Mouse (Mus musculus): ENCODE measurements around the gene Arhgef17.

Gene Arhgef17

DNA sequence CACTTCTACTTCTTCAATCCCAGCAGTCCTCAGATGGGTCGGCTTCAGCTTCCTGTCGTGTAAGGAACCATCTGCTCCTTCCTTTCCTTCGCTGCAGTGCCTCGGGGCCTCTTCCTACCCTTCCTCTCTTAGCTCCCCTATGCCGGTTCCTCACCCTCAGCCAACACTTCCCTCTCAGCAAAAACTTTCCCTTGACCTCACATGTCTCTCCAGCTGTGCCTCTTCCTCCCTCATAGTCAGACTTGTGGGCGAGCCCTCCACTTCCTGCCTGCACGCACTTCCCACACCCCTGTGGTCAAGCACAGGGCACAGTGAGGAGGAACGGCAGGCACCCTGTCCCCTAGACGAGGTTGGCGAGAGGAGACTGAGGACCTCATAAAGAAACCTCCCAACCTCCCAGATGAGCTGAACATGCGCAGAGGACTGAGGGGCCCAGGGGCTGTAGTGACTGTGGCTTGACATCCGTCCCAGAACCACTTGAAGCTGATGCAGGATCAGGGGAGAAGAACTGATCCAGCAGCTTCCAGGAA lies 18.6 kb upstream of the Arhgef17 start:
- Histone ChIP-seq H3K4me1 (replicated peaks; ENCODE audit: low read depth, low read length) (peaks cover 9% of the 10 kb centered on the region), H3K36me3 (ENCODE audit: insufficient read depth, low read length) (no peaks in the 10 kb centered on the region), H3K27me3 (ENCODE audit: insufficient read depth, low read length) (peaks cover 29% of the 10 kb centered on the region), H3K4me3 (replicated peaks; ENCODE audit: low read length) (no peak overlapping the region), H3K9me3 (ENCODE audit: low read length) (no peaks in the 10 kb centered on the region)
- TF ChIP-seq POU5F1 (IDR thresholded peaks at IDR 0.05; ENCODE audit: borderline replicate concordance, low read length) (no peak), NANOG (IDR thresholded peaks at IDR 0.05; ENCODE audit: borderline replicate concordance, low read length) (no peak), CTCF (conservative IDR thresholded peaks at IDR 0.05; ENCODE audit: low read length) (no peak)

DNA sequence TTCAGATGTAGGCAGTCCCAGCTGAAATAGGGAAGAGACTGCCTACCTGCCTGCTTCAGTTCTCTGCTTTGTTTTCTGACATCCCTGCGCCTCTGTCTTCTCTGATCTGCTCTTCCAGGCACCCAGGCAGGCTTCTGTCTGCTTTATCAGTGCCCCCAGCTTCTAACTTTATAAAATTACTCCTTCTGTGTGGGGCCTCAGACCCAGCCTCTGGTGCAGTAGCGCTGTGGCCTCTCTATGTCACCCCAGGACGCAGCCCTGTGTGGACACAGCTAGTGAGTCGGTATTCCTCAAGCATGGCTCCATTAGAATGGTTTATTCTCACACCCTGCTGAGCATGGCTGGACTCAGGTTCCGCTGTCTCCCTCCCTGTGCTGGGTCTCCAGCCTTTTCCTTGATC lies 18.1 kb upstream of the Arhgef17 start:
- H3K27me3 ChIP-seq (ENCODE audit: insufficient read depth, low read length): peaks cover 29% of the 10 kb centered on the region
- no peak overlapping the region for H3K4me3 ChIP-seq (replicated peaks; ENCODE audit: low read length)
- no peak for TF ChIP-seq POU5F1 (IDR thresholded peaks at IDR 0.05; ENCODE audit: borderline replicate concordance, low read length)
- H3K36me3 ChIP-seq (ENCODE audit: insufficient read depth, low read length): no peaks in the 10 kb centered on the region
- H3K4me1 ChIP-seq (replicated peaks; ENCODE audit: low read depth, low read length): peaks cover 9% of the 10 kb centered on the region
- no peaks in the 10 kb centered on the region for H3K9me3 ChIP-seq (ENCODE audit: low read length)

DNA sequence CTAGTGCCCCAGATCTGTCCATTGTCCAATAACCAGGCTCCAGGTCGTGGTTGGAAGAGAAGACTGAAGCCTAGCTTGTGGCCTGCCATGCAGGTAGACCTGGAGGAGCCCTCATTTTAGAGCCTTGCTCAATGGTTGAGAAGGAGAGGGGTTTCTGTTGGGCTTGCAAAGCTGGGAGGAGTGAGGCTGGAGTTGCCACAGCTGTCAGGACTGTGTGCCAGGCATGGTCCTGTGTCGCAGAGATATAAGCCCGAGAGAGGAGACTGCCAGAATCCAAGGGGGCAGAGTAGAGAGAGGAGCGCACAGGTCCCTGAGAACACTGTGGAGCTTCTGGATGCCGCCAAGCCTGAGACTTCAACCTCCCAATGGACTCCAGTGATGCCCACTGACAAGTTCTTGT lies 12.8 kb upstream of the Arhgef17 start:
- Histone ChIP-seq H3K9me3 (ENCODE audit: low read length) (no peaks in the 10 kb centered on the region), H3K4me3 (replicated peaks; ENCODE audit: low read length) (no peak overlapping the region), H3K4me1 (replicated peaks; ENCODE audit: low read depth, low read length) (peaks cover 29% of the 10 kb centered on the region), H3K36me3 (ENCODE audit: insufficient read depth, low read length) (no peaks in the 10 kb centered on the region), H3K27me3 (ENCODE audit: insufficient read depth, low read length) (peaks cover 18% of the 10 kb centered on the region)
- TF ChIP-seq POU5F1 (IDR thresholded peaks at IDR 0.05; ENCODE audit: borderline replicate concordance, low read length): no peak
- TF ChIP-seq CTCF (conservative IDR thresholded peaks at IDR 0.05; ENCODE audit: low read length): no peak
- TF ChIP-seq NANOG (IDR thresholded peaks at IDR 0.05; ENCODE audit: borderline replicate concordance, low read length): no peak

DNA sequence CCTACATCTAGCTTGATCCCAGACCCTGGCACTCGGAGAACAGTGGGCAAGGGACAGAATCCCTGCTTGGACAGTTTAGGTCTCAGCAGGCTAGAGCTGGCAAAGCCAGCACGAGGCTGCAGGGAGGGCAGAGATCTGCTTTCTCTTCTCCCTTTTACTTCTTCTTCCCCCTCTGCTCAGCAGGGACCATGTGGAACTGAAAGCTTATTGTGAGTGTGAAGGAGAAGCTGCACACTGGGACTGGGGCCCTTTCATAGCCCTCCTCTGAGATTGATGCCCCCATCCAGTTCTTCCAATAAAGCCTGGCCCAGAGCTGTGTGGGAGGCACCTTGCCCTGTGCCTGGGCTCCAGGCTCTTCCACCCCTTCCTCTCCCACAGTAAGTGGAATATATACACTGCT lies 12.4 kb upstream of the Arhgef17 start:
- H3K36me3 ChIP-seq (ENCODE audit: insufficient read depth, low read length): no peaks in the 10 kb centered on the region
- H3K9me3 ChIP-seq (ENCODE audit: low read length): no peaks in the 10 kb centered on the region
- H3K4me3 ChIP-seq (replicated peaks; ENCODE audit: low read length): no peak overlapping the region
- H3K4me1 ChIP-seq (replicated peaks; ENCODE audit: low read depth, low read length): peaks cover 29% of the 10 kb centered on the region
- H3K27me3 ChIP-seq (ENCODE audit: insufficient read depth, low read length): peaks cover 18% of the 10 kb centered on the region
- TF ChIP-seq POU5F1 (IDR thresholded peaks at IDR 0.05; ENCODE audit: borderline replicate concordance, low read length) (no peak), NANOG (IDR thresholded peaks at IDR 0.05; ENCODE audit: borderline replicate concordance, low read length) (no peak)

DNA sequence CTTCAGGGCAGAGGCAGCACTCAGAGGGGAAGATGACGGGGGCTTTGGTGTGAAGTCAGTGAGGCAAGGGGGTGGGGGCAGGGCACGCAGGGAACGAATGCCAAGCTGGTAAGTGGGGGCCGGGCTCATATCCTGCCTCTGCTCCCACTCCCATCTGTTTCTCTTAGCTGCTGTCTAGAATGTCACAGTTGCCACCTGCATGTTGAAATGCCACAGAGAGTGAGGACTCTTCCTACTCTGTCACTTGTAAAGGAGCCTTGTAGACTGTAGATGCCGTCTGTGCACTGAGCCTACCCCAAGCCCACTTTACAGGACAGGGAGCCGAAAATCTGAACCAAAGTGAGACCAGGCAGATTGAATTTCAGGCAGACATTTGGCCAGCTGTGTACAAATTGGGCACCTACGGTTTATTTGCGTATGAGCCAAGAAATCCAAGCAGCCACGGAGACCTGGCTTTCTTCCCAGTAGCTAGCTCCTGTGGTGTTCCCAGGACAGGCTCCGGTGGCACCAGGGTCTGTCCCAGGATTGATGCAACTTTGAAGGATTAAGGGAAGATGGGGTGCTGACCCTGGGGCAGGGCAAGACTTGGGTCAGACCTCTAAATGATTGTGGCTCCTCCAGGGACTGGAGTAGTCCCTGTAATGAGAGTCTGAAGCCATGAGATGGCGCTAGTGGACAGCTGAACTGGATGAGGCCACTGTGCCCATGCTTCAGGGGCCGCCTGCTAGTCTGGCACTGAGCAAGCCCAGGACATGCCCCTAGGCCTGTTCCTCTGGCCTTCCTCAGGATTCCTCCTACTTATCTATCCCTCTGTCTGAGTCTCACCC lies 11.1 kb upstream of the Arhgef17 start:
- Histone ChIP-seq H3K27me3 (ENCODE audit: insufficient read depth, low read length) (peaks cover 31% of the 10 kb centered on the region), H3K36me3 (ENCODE audit: insufficient read depth, low read length) (no peaks in the 10 kb centered on the region), H3K4me1 (replicated peaks; ENCODE audit: low read depth, low read length) (peaks cover 42% of the 10 kb centered on the region), H3K9me3 (ENCODE audit: low read length) (no peaks in the 10 kb centered on the region), H3K4me3 (replicated peaks; ENCODE audit: low read length) (0 out of 2 replicates have a peak overlapping the region, but pooled peaks have one; percentile 2)
- TF ChIP-seq NANOG (IDR thresholded peaks at IDR 0.05; ENCODE audit: borderline replicate concordance, low read length) (no peak), CTCF (conservative IDR thresholded peaks at IDR 0.05; ENCODE audit: low read length) (peak; percentile 66), POU5F1 (IDR thresholded peaks at IDR 0.05; ENCODE audit: borderline replicate concordance, low read length) (no peak)

DNA sequence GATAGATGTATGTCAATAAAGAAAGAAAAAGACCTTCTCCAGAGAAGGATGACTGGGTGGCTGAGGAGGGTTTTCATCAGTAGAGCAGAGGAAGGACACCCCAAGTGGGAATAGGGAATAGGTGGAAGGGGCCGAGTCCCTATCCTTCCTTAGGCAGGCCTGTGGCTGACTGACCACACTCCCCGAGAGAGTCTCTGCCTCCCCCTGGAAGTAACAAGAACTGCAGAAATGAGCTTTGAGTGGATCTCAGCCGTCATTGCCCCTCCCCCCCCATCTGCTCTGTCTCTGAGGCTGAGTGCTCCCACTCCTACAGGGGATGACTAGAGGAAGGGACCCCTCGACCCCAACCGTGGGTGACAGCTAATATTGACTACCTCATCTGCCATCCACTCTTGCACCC lies 9.3 kb upstream of the Arhgef17 start:
- Histone ChIP-seq H3K27me3 (ENCODE audit: insufficient read depth, low read length) (peaks cover 40% of the 10 kb centered on the region), H3K9me3 (ENCODE audit: low read length) (no peaks in the 10 kb centered on the region), H3K4me1 (replicated peaks; ENCODE audit: low read depth, low read length) (peaks cover 48% of the 10 kb centered on the region), H3K4me3 (replicated peaks; ENCODE audit: low read length) (no peak overlapping the region), H3K36me3 (ENCODE audit: insufficient read depth, low read length) (no peaks in the 10 kb centered on the region)
- no peak for TF ChIP-seq POU5F1 (IDR thresholded peaks at IDR 0.05; ENCODE audit: borderline replicate concordance, low read length)
- TF ChIP-seq CTCF (conservative IDR thresholded peaks at IDR 0.05; ENCODE audit: low read length): no peak
- TF ChIP-seq NANOG (IDR thresholded peaks at IDR 0.05; ENCODE audit: borderline replicate concordance, low read length): no peak

DNA sequence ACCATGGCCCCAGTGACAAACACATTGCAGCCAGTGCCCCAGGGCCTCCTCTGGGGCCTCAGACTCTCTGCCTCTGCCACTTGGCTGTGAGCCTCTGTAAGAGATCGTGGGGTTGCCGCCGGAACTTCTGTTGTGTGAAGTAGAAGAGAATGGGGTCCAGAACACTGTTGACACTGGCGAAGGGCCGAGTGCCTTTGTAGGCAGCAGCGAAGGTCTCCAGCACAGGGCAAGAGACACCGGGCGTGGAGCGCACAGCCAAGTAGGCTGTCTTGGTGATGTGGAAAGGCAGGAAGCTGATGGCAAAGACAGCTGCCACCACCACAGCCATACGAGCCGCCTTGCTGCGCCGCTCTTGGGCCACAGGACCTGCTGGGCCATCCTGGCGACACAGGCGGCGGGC lies 6.2 kb upstream of the Arhgef17 start:
- Histone ChIP-seq H3K9me3 (ENCODE audit: low read length) (no peaks in the 10 kb centered on the region), H3K4me1 (replicated peaks; ENCODE audit: low read depth, low read length) (peaks cover 39% of the 10 kb centered on the region), H3K4me3 (replicated peaks; ENCODE audit: low read length) (peak overlapping the region; percentile 80), H3K36me3 (ENCODE audit: insufficient read depth, low read length) (no peaks in the 10 kb centered on the region), H3K27me3 (ENCODE audit: insufficient read depth, low read length) (peaks cover 45% of the 10 kb centered on the region)
- TF ChIP-seq CTCF (conservative IDR thresholded peaks at IDR 0.05; ENCODE audit: low read length) (no peak), POU5F1 (IDR thresholded peaks at IDR 0.05; ENCODE audit: borderline replicate concordance, low read length) (no peak), NANOG (IDR thresholded peaks at IDR 0.05; ENCODE audit: borderline replicate concordance, low read length) (no peak)

DNA sequence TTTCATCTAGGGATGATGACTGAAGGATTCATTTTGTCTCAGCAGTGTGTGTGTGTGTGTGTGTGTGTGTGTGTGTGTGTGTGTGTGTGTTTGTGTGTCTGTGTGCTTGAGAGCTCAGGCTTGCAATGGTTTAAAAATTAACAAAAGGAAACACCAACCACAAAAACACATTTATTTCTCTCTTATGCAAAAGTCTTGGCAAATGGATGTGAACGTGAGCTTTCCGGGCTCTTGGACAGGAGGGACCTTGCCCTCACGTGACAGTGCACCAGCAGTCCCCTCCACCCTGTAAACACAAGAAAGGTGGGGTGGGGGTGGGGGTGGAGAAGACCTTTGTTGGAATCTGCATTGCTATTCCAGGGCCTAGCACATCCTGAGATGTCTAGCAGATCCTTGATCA lies 5.6 kb upstream of the Arhgef17 start:
- Histone ChIP-seq H3K4me3 (replicated peaks; ENCODE audit: low read length) (no peak overlapping the region), H3K9me3 (ENCODE audit: low read length) (no peaks in the 10 kb centered on the region), H3K4me1 (replicated peaks; ENCODE audit: low read depth, low read length) (peaks cover 35% of the 10 kb centered on the region), H3K36me3 (ENCODE audit: insufficient read depth, low read length) (no peaks in the 10 kb centered on the region), H3K27me3 (ENCODE audit: insufficient read depth, low read length) (peaks cover 45% of the 10 kb centered on the region)
- TF ChIP-seq POU5F1 (IDR thresholded peaks at IDR 0.05; ENCODE audit: borderline replicate concordance, low read length) (no peak), CTCF (conservative IDR thresholded peaks at IDR 0.05; ENCODE audit: low read length) (no peak), NANOG (IDR thresholded peaks at IDR 0.05; ENCODE audit: borderline replicate concordance, low read length) (no peak)

Measured in E14TG2a.4 (cell line).